Mouse (Mus musculus): Measurements from ENCODE around the gene Yy1.

DNA sequence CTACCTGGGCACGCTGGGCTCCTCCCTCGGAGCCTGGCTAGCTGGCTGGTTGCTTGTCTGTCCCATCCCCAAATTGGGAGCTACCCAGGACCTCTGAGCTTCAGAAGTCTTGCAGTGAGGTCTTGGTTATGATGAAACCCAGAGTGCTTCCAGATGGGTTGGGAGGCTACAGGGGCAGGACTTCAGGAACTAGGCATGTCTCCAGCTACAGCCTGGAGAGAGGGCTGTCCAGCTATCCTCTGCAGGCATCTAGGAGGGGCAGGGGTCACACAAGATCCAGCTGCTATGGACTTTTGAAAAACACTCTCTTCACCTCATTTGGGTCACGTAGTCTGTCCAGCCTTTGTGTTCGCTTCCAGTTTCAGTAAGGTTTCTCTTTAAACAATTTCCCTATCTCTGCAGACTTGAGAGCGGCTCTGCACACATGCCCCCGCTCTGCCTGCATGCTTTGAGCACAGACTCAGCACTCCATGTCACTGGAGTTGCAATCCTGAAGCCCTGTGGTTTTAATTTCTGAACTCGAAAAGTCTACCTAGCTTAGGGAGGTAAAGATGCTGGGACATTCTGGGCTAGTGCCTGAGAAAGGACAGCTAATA lies 64.9 kb downstream of the Yy1 start:
- no peak for TF ChIP-seq CTCF (IDR thresholded peaks at IDR 0.05; ENCODE audit: control insufficient read depth, insufficient read depth, insufficient replicate concordance, low read depth, low read length)
- TF ChIP-seq POLR2A (IDR thresholded peaks at IDR 0.05; ENCODE audit: control insufficient read depth, low read depth, low read length), result no peak
